Mouse (Mus musculus): ENCODE measurements around the gene Rhbdf2.

GRCm38 (mm10) chr11:116671845-116672434 lies 45.1 kb upstream of the Rhbdf2 start:
- TF ChIP-seq CTCF (conservative IDR thresholded peaks at IDR 0.05; ENCODE audit: low read length) (no peak), NANOG (IDR thresholded peaks at IDR 0.05; ENCODE audit: borderline replicate concordance, low read length) (no peak), POU5F1 (IDR thresholded peaks at IDR 0.05; ENCODE audit: borderline replicate concordance, low read length) (no peak)
